Mouse (Mus musculus) ES-E14 (cell line): ENCODE measurements around the gene Dnajc13.

Source experiments
- HCFC1 ChIP-seq: IDR thresholded peaks from 2 replicates; pipeline ENCODE4 v1.6.1; 2012; ENCODE audit warnings: low read length, inconsistent platforms, borderline replicate concordance; ENCODE audit not compliant: insufficient read depth
- MAFK ChIP-seq: IDR thresholded peaks from 2 replicates; pipeline ENCODE4 v1.6.1; 2014; ENCODE audit warnings: mild to moderate bottlenecking, low read depth, low read length, inconsistent platforms; ENCODE audit not compliant: insufficient read depth
- ZC3H11A ChIP-seq: IDR thresholded peaks from 2 replicates; pipeline ENCODE4 v1.6.1; 2012; ENCODE audit warnings: low read depth, mild to moderate bottlenecking, inconsistent platforms, low read length, borderline replicate concordance

- TF ChIP-seq ZC3H11A (no peak), HCFC1 (no peak), MAFK (no peak)
These were observed 80.4 kb downstream of the Dnajc13 start for GRCm38 (mm10) chr9:104182328-104182727.
